Mouse (Mus musculus): Measurements from ENCODE around the gene Traf3.

Traf3 gene

DNA sequence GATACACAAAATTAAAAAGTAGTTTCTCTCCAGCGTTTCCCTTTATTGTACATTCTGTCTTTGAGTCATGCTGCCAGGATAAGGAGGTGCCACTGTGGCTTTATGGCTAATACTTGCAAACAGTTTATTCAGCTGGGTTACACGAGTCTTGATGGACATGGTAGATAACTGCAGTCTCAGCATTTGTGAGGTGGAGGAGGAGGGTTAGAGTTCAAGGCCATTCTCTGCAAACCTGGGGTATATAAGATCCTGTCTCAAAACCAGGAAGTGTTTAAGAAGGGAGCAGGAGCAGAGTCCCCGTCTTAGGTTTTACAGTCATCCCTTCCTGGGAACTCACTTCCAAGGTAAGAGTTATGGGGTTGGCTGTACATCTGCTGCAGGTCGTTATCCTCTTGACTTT lies 30.4 kb downstream of the Traf3 start:
- no peak for DNase-seq (ENCODE audit: low read depth, low spot score)

DNA sequence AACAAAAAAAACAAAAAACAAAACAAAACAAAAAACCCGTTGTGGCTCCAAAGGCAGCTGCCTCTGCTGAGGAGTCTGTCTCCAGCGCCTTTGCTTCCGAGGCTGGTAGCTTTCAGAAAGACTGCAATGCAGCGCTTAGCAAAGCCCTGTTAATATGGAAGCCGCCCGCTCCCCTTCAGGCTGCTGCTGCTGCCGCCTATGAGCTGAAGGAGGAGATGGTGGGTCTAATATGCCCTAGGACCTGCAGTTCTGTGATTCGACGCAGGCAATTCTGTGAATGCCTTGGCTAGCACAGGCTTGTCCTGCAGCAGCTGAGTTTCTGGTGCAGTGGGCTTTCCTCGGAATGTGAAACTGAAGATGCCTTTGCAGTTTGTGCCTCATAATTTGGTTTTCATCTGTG lies 36.9 kb downstream of the Traf3 start:
- DNase-seq (ENCODE audit: low read depth, low spot score) = no peak

DNA sequence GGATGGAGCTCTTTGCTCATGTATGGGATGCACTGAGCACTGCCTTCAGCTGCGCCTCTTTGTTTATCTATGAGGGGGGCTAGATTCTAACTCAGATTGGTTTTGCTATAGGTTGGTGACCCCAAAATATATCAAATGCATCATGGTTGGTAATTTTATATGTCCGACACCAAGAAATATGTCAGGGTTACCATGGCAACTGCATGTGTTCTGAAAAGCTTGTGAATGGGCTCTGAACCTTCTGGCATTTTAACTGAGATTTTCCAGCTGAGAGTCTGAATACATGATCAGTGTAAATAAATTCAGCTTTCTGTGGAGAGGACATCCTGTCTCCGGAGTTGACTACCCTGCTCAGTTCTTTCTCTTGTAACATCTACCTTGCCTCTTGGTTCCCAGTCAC lies 37.8 kb downstream of the Traf3 start:
- peak; percentile 64 for DNase-seq (ENCODE audit: low read depth, low spot score)

DNA sequence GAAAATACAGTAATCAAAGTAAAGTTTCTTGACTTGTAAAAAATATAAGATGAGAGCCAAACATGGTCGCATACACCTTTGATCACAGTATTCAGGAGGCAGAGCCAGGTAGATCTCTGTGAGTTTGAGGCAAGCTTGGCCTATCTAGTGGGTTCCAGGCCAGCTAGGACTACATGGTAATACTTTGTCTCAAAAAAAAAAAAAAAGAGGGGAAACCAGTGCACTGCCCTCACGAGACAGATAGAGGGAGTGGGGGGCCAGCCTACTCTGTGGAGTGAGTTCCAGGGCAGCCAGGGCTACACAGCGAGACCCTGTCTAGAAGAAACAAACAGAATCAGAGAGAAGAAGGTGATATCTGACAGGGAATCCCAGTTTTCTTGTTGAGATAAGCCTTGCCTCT lies 41.5 kb downstream of the Traf3 start:
- no peak for DNase-seq (ENCODE audit: low read depth, low spot score)

DNA sequence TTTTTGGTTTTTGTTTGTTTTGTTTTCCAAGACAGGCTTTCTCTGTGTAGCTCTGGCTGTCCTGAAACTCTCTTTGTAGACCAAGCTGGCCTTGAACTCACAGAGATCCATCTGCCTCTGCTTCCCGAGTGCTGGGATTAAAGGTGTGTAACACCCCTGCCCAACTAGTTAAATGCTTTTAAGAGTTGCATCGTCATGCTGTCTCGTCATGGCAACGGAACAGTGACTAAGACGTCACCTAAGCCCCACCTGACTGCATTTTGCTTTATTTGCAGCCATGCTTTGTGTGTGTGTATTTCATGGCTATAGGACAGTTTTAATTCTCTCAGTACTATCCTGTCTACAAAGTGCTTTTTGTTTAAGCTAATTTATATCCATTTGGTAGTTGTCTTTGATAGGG lies 45.6 kb downstream of the Traf3 start:
- no peak for DNase-seq (ENCODE audit: low read depth, low spot score)

DNA sequence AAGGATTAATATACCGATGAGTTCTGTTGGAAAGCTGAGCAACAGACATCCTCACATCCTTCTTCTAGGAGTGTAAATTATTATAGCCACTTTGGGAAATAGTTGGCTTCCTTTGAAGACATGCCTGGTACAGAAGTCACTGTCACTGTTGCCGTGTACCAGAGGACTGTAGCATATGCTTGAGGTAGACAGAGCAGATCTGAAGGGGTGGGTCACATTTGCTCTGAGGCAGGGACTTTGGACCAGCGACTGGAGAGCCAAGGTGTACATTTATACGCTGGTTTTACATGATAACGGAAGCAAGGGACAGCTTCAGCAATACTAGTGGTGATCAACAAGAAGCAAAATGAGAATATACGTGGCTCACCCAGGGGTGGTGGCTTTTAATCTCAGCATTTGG lies 52.7 kb downstream of the Traf3 start:
- no peak for DNase-seq (ENCODE audit: low read depth, low spot score)

DNA sequence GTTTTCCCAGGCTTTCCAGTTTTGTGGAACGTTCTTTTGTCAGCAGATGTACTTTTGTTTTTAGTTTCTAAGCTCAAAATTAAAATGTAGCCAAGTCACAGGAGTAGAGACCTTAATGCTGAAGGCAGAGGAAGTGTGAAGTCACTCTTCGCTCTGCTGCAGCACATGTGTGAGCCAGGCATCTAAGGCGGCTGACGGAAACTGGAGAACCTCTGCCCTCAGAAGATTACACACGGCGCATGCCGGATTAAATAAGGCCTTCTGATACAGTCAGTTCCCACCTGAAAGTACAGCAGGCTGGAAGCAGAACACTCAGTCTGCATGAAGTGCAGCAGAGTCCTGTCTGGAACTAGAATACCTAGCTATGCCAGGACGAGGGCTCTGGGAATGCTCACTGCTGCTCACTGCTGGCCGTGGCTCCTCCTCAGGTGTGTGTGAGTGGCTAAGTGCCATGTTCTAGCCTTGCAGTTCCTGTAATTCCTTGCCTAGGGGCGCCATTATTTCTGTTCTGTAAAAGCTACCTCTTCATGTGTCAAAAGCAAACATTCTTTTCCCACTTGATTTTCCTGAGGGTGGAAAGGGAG lies 59.1 kb downstream of the Traf3 start:
- no peak for DNase-seq (ENCODE audit: low read depth, low spot score)

DNA sequence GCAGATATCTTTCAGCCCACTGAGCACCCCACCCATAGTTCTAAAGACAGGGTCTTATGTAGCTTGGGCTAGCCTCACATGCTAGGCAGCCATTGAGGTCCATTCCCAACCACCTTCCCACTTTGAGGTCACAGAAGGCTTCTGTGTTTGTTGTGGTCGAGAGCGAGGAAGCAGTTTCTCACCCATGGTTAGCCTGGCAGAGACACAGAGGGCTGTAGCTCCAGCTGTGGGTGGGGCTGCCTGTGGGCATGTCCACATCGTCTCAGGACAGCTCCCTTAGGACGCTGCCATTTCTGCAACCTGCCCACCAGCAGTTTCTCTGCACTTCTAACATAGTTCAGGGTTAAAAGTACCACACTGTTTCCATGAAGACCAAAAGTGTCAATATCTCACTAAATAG lies 61.2 kb downstream of the Traf3 start:
- no peak for DNase-seq (ENCODE audit: low read depth, low spot score)

DNA sequence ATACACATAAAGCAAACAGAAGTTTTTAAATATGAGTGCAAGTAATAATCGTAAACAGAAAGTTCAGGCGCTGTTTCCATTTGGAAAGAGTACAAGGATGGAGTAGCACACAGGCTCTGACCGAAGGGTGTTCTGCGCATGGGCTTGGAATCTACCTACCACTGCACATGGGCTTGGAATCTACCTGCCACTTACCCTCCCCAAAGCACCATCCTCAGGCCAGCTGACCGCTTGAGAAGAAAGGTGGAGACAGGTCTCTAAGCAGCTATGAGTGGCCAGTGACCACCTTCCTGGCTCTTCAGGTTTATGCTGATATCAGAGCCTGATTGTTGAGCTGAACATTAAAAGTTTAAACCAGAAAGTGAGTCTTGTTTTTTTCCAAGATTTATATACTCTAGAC lies 62.3 kb downstream of the Traf3 start:
- no peak for DNase-seq (ENCODE audit: low read depth, low spot score)

DNA sequence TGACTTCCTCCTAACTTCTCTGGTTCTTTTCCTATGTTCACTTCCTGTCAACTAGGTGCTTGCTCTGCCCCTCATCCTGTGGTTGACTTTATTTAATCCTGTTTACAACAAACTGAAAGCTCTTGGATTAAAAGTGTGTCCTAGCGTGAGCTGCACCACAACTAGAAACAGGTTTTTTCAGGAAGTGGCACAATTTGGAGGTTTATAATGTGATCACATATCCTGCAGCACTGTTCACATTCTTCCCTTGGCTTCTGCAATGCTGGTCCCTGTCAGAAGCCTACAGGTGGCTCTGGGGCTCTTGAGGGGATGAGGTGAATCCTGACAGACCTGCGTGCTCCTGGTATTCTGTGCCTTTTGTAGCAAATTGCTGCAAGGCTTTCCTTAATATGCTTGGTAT lies 64.6 kb downstream of the Traf3 start:
- DNase-seq (ENCODE audit: low read depth, low spot score) = no peak

DNA sequence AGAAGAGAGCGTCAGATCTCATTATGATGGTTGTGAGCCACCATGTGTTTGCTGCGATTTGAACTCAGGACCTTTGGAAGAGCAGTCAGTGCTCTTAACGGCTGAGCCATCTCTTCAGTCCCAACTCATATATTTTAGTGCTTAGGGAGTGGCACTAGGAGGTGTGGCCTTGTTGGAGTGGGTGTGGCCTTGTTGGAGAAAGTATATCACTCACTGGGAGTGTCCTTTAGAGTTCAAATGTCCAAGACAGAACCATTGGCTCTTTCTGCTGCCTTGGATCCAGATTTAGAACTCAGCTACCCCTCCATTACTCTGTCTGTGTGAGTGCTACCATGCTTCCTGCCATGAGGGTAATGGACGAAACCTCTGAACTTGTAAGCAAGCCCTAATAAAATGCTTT lies 67.6 kb downstream of the Traf3 start:
- DNase-seq (ENCODE audit: low read depth, low spot score) = no peak

DNA sequence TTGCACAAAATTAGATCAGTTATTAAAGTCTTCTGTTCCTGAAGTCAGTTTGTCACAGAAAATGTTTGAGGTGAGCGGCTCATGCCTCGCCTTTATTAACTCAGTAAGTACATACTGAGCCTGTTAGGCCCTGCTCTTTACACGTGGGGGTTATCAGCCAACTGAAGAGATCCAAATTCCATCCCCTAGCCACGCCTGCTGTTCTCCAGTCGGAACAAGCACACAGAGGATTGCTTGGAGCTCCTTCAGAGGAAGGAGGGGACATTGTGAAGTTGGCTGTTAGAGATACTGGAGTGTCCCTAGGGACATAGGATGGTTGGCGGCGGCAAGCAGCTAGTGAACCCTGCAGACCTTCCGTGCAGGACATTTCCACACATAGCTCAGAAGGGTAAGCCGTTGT lies 68.2 kb downstream of the Traf3 start:
- DNase-seq (ENCODE audit: low read depth, low spot score) = no peak

DNA sequence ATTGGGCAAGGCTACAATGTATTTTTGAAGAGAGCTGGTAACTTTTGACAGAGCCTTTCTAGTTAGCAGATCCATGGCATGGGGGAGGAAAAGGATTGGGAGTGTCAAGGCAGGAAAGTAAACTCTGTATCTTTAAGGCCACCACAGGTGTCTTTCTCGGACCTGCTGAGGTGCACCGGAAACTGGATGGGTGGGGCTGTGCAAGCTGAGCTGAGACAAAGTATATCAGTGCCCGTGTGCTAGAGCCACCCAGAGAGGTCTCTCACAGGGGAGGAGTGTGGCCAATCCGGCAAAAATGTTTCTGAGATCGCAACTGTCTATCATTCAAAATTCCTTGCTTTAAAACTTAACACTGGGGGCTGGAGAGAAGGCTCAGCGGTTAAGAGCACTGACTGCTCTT lies 69.5 kb downstream of the Traf3 start:
- DNase-seq (ENCODE audit: low read depth, low spot score) = no peak

DNA sequence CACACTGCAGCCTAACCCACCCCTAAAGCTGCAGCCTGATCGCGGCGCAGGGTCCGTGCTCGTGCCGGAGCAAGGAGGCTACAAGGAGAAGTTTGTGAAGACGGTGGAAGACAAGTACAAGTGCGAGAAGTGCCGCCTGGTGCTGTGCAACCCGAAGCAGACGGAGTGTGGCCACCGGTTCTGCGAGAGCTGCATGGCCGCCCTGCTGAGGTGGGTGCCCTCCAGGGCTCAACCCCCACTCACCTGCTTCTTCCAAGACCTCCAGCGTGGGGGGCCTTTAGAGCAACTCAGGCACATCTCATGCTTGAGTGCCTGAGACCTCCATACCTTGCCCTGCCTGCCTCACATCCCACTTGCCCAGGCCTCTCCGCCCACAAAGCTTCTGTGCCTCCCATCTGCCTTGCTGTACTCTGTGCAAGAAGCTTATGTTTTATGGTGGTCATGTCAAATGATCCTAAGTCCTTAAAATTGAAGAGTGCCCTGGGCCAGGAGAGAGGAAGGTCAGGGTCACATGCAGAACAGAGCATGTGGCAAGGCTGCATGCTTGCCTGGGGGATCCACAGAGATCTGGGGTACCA lies 71.5 kb downstream of the Traf3 start:
- DNase-seq (ENCODE audit: low read depth, low spot score) = no peak

DNA sequence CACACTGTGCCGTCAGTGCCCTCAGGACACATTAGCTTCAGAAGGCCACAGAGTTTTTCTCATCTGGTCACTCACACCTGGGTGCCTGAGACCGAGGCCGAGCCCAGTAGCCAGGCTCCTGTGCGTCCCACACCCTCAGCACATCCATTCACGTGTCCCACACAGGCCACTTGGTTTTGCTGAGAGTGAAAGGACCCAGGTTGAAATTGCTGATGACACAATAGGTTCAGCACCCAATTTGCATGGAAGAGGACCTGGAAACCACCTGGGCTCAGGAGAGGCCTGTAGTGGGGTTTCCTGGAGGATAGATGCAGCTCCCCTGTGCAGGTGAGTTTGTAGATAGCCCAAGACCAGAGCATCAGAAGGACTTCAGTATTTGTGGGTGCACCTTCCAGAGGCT lies 72.2 kb downstream of the Traf3 start:
- DNase-seq (ENCODE audit: low read depth, low spot score) = no peak

DNA sequence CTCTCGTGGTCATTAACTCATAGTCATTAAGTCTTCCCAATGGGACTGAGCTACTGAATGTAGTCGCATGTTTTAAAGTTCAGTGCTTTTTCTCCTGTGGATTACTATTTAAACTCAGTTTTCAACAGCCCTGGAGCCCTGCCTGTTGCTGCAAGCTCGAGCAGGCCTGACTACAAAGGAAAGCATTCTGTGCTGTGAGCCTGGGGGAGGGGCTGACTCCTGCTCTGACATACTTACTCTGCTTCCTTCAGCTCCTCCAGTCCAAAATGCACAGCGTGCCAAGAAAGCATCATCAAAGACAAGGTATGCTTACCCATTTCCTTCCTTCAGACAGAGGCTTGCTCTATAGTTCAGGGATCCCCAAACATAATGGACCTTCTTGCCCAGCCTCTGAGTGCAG lies 72.6 kb downstream of the Traf3 start:
- no peak for DNase-seq (ENCODE audit: low read depth, low spot score)

DNA sequence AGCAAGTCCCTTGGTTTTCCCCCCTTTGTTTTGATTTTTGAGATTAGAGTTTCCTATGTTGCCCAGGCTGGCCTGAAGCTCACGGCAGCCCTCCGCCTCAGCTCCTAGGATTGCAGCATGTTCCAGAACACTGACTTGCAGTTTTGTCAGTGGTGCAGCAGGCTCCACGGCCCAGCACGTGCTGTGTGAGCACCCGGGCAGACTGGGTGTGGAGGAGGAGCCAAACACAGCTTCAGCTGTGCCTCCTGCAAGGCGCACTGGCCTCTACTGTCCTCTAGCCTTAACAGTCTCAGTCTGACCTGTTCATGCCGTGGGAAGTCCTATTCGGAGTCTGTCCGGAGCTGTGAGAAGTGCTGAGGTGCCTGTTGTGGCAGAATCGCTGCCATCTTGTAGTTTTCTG lies 73.8 kb downstream of the Traf3 start:
- DNase-seq (ENCODE audit: low read depth, low spot score) = no peak

DNA sequence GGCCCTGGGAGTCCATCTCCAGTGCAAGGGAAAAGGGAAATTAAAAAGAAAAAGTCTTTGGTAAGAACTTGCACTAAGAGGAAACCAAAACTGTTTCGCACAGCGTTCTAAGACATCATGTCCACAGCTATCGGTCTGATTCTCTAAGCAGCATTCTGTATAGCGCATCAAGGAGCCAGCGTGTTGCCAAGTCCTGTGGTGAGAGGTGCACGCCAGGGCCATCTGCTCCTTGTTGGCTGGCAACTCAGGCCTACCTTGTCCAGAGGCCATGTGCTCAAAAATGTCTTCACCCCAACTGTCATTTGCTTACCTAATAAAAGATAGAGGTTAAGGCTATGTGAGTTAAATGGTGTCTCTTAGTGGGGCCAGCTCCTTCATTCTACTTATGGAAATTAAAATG lies 75.7 kb downstream of the Traf3 start:
- no peak for DNase-seq (ENCODE audit: low read depth, low spot score)

DNA sequence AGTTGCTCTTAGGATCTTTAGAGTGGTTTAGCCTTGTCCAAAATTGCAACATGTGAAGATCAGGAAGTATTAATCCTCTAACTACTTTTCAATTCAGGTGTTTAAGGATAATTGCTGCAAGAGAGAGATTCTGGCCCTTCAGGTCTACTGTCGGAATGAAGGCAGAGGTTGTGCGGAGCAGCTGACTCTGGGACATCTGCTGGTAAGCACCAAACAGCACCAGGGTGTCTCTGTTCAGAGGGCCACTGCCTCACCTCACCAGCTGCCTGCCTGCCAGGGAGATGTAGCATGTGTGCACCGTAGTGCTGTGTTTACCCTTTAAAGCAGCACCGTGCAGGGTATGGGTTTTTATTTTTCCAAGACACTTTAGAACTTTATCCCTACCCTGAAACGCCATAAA lies 76.2 kb downstream of the Traf3 start:
- DNase-seq (ENCODE audit: low read depth, low spot score) = no peak

DNA sequence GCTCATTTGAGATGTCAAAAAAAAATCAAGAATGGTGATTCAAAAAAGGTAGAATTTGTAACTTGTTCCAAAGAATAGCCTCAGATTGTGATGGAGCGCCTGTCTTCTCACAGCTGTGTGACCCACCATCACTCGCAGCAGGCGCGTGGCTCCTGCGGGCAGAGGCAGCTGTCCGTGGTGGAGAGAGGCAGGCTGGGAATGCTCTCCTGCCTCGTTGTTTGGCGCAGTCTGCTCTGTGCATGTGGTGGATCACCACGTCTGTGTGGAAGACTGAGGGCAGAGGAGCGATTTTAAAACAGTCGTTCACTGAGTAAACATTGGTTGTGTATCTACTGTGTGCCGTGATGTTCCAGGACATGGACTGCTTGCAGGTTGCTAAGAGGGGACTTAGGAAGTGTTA lies 77.6 kb downstream of the Traf3 start:
- DNase-seq (ENCODE audit: low read depth, low spot score) = no peak

DNA sequence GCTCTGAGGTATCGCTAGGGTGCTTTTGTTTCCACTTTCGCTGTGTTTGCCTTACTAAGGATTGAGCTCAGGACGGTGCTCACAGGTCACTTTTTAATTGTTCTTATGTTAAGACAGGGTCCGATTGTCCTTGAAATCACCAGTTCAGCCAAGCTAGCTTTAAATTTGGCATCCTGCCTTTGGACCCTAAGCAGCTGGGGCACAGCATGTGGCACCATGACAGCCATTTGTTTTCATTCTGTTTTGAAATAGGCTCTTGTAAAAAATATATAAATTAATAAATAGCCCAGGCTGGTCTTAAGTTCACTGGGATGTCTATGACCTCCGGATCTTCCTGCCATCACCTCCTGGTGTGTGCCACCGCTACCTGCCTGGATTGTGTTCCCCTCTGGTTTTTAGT lies 78.9 kb downstream of the Traf3 start:
- DNase-seq (ENCODE audit: low read depth, low spot score) = no peak

DNA sequence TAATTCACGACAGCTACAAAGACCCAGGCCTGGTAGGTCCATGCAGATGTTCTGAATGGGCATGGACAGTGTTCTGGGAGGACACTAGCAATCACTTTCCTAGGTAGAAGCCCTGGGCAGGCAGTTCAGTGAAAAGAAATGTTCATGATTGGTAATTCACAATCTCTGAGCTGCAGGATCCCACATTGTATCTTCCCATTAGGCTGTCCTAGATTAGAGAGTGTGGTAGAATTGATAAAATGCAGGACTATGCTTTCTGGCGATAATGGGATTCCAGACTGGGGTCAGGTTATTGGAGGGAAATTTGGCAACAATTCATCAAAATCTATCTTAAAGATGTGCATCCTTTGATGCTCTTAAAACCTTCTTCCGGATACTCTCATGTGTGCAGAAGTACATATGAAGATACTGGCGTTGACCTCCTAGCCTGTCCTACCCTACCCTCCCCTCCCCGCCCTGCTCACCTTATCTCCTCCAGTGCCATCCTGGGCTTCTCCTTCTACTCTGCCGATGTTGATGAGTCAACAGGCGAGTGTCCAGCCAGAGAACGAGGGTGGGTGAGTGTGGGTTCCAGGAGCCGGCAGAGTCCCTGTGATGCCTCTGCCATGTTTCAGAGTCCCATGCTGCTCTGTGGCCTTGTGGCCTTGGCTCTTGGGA lies 80.8 kb downstream of the Traf3 start:
- DNase-seq (ENCODE audit: low read depth, low spot score) = no peak

DNA sequence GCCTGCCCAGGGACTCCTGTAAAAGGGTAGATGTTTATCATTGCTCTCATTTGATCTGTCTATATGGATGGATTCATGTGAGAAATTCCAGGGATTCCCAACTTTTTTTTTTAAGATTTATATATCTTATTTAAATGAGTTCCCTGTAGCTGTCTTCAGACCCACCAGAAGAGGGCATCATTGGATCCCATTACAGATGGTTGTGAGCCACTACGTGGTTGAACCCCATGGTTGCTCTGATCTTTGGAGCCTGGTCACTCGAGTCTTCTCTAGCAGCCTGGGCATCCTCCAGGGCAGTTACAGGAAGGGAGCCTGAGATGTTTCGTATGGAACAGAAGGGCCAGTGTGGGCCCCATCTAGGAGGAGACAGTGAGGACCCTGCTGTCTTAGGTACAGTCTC lies 82.9 kb downstream of the Traf3 start:
- no peak for DNase-seq (ENCODE audit: low read depth, low spot score)

DNA sequence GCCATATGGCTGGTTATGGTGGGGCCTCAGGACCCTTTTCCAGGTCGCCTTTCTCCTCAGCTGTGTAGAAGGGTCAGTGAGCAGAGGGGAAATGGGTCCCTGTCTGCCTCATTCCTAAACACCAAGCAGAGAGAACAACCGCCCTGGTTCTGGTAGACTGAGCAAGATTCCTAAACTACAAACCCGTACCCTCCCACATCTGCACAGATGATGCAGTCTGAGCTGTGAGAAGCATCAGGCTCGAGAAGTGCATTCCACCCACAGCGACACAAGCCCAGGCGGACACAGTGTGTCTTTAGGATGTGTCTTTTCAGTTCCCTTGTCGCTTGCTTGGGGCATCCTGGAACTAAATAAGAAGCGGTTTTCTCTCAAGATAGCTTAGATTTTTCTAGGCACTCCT lies 83.9 kb downstream of the Traf3 start:
- DNase-seq (ENCODE audit: low read depth, low spot score) = peak; percentile 26

Data from telencephalon, adult 2 months (tissue).